Mouse (Mus musculus) lung, embryonic 16.5 days (tissue): ENCODE measurements around the gene Psmd11. TPM values are rescaled to one million over a fixed set of nuclear protein-coding genes. Genes with fewer than 3 reads are reported as not detected.
A peak's percentile ranks its signal among the peaks of the same experiment; 100 is the strongest.

Source experiments
- ATAC-seq: fragments of 200-750 bp; cut with Nextera tagmentation; 2 replicates; pipeline ENCODE4 v1.8.0; 2017; ENCODE audit warnings: low read depth, mild to moderate bottlenecking, moderate library complexity
- H3K27ac ChIP-seq: fragments of 300-500 bp; sonication (generic); 2 replicates; pipeline ENCODE4 v1.5.1; 2014; ENCODE audit warnings: mild to moderate bottlenecking, control low read depth, low read length
- H3K27me3 ChIP-seq: fragments of 300-500 bp; sonication (generic); 2 replicates; pipeline ENCODE4 v1.6.1; 2014; ENCODE audit warnings: low read depth, low read length, mixed read lengths; ENCODE audit not compliant: control insufficient read depth, insufficient read depth
- H3K36me3 ChIP-seq: fragments of 300-500 bp; sonication (generic); 2 replicates; pipeline ENCODE4 v1.6.1; 2014; ENCODE audit warnings: low read length; ENCODE audit not compliant: control insufficient read depth, insufficient read depth
- H3K4me1 ChIP-seq: fragments of 300-500 bp; sonication (generic); replicated peaks from 2 replicates; pipeline ENCODE4 v1.6.1; 2014; ENCODE audit warnings: low read length, mixed read lengths; ENCODE audit not compliant: control insufficient read depth, insufficient read depth
- H3K4me2 ChIP-seq: fragments of 300-500 bp; sonication (generic); 2 replicates; pipeline ENCODE4 v1.6.1; 2014; ENCODE audit warnings: low read depth, low read length, control low read depth
- H3K4me3 ChIP-seq: fragments of 300-500 bp; sonication (generic); 2 replicates; pipeline ENCODE4 v1.5.1; 2014; ENCODE audit warnings: mild to moderate bottlenecking, low read length, control low read depth
- H3K9ac ChIP-seq: fragments of 300-500 bp; sonication (generic); 2 replicates; pipeline ENCODE4 v1.6.1; 2014; ENCODE audit warnings: low read length, control low read depth
- H3K9me3 ChIP-seq: fragments of 300-500 bp; sonication (generic); 2 replicates; pipeline ENCODE4 v1.6.1; 2016; ENCODE audit warnings: low read length; ENCODE audit not compliant: control insufficient read depth
- WGBS: fragments of 180-500 bp; shearing (Covaris S2); extraction: QIAGEN DNeasy Blood & Tissue Kit; methylation state at CpG from one replicate; pipeline ENCODE4 v1.1.7; 2014; 5-methylcytosine and 5-hydroxymethylcytosine counted together
- polyA plus RNA-seq: library from polyadenylated mRNA; unstranded; fragments of >200 nt; fragmentation: Nextera tagmentation; extraction: Ambion mirVana; gene quantifications from 2 replicates; pipeline ENCODE4 v1.2.1, GENCODE M21; 2015

Psmd11 gene
- polyA plus RNA-seq, 1 experiment from 2014 or later: 300 TPM

DNA sequence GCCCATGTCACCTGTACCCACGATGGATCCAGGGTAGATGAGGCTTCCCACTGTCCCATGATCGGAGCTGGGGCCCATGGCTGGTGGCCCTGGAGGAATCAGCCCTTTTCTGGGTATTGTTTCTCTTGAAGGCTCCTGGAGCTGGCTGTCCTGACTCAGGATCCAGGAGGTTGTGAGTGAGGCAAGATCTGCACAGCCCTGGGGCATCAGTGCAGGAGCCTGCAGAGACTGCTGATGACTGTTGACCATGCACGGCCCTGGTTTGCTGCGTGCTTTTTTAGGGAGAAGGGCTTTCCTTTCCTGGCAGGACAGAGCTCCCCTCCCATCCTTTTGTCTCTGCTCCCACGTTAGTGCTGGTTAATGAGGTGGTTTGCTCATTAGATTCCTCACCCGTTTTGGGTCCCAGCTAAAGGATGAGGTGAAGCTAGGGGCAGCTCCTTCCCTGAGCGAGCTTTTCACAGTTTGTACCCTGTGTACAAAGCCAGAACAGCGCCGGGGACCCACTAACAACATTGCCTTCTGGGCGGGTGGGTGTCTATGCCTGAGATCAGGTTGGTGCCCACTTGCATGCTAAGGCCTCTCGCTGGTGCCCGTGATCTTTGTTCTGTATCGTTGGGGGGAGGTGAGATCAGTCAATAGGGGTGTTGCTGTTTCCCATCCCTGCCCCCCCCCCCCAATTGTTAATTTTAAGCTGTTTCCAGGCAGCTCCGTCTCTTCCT is 50.4 kb downstream of the Psmd11 start:
- Histone ChIP-seq H3K9ac (no peak overlapping the region), H3K27ac (no peak overlapping the region), H3K4me3 (no peak overlapping the region), H3K9me3 (no peaks in the 10 kb centered on the region), H3K4me1 (peaks cover 23% of the 10 kb centered on the region), H3K4me2 (peak overlapping the region; percentile 8; the same call in 1 of the 2 replicates), H3K27me3 (peaks cover 4% of the 10 kb centered on the region; the same call in 1 of the 2 replicates), H3K36me3 (no peaks in the 10 kb centered on the region)
- no peak for ATAC-seq
- WGBS: 80% methylated on average over 14 of the region's 14 CpGs

DNA sequence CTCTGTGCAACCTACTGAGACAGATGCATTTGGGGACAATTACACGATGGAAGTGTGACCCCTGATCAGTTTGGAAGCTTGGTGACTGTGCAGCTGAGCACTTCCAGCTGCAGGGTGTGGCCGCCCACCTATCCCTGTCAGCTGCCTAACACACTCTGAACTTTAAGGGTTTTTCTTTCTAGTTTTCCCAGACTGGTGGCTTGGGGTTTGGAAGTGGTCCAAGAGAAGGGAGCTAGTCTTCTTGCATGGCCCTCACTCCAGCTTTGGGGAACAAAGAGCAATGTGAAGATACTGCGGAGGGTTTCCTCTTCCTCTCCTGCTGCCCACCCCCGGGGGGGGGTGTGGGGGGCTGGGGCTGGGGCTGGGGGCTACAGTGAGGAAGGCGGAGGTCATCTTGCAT is 51.0 kb downstream of the Psmd11 start:
- WGBS: 49% methylated on average over 5 of the region's 5 CpGs
- Histone ChIP-seq H3K4me1 (peaks cover 23% of the 10 kb centered on the region), H3K36me3 (no peaks in the 10 kb centered on the region), H3K4me3 (no peak overlapping the region), H3K27me3 (peaks cover 4% of the 10 kb centered on the region; the same call in 1 of the 2 replicates), H3K9ac (no peak overlapping the region), H3K9me3 (no peaks in the 10 kb centered on the region), H3K27ac (no peak overlapping the region), H3K4me2 (no peak overlapping the region)
- ATAC-seq: no peak

DNA sequence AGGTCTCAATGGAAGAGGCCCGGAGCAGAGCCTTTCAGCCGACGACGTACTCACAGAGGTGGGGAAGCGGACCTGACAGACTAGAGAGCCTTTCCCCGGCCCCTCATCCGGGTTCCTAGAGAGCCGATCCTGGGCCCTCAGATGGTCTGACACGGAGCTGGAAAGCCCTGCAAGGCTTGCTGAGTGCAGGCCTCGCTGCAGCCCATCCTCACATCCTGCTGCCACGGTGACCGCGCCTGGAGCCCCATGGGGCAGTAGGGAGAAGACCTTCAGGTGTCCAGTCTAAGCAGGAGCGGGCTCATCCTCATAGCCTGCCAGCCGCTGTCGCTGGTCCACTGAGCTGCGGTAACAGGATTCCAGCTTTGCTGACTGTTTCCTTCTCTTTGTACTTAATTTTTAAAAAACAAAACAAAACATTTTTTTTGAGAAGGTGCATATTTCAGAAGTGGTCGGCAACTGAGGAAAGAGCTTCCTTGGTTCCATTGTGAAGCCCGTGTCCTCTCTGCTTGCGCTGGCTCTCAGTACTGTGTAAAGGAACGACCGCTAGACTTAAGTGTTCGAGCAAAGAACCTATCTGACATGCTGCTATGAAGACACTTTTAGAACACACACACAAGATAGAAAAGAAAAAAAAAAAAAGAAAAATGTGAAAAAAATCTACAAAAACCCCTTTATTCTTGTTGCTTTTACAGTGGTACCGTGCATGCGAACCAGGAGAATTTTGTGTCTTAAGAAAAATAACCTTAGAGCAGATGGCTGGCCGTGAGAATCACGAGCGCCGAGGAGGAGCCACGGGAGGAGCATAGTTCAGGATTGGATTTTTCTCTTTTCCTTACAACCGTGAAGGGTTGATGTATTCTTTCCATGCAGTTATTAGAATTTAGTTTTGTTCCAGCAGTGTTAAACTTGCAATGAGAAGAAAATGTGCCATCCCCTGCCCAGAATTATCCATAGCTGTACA is 51.8 kb downstream of the Psmd11 start:
- H3K4me1 ChIP-seq: peaks cover 23% of the 10 kb centered on the region
- peaks cover 4% of the 10 kb centered on the region; the same call in 1 of the 2 replicates for H3K27me3 ChIP-seq
- no peak overlapping the region for H3K4me3 ChIP-seq

DNA sequence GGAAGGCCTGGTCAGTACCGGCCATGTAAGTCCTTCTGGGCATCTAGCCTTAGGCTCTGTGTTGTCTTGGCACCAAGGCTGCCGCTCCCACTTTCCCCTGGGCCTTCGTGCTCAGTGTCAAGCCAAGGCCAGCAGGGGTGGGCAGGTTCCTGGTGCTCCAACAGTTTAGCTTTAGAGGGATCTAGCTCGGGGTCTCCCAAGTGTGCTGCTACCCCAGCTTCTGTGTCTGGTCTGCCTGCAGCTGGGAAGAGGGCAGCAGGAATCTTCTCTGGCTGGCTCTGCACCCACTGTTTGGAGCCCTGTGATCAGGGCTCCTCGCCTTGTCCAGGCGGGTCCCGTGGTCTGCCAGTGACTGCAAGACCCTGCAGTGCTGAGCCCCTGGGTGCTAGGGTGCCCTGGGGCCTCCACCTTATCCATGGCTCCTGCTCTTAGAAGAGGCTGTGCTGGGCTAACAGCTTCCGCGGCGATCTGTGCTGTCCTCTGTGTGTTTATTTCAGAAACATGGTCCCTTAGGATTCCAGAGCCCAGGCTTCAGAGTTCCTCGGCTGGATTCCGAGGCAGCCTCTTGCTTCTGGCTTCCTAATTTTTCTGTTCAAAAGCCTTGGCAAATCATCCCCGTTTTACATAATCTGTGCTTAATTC is 53.1 kb downstream of the Psmd11 start:
- H3K9ac ChIP-seq: peak overlapping the region; percentile 20; the same call in 1 of the 2 replicates
- H3K4me1 ChIP-seq: peaks cover 18% of the 10 kb centered on the region
- H3K27me3 ChIP-seq: peaks cover 4% of the 10 kb centered on the region; the same call in 1 of the 2 replicates
- ATAC-seq: no peak
- no peaks in the 10 kb centered on the region for H3K36me3 ChIP-seq
- 83% methylated on average over 13 of the region's 13 CpGs for WGBS
- no peak overlapping the region for H3K27ac ChIP-seq
- no peak overlapping the region for H3K4me3 ChIP-seq
- H3K4me2 ChIP-seq: no peak overlapping the region
- no peaks in the 10 kb centered on the region for H3K9me3 ChIP-seq

More for the DNA sequence above, 51.8 kb downstream of the Psmd11 start:
- H3K27ac ChIP-seq: no peak overlapping the region
- H3K9me3 ChIP-seq: no peaks in the 10 kb centered on the region
- H3K36me3 ChIP-seq: no peaks in the 10 kb centered on the region
- 76% methylated on average over 31 of the region's 31 CpGs for WGBS
- no peak overlapping the region for H3K4me2 ChIP-seq
- no peak for ATAC-seq
- no peak overlapping the region for H3K9ac ChIP-seq

DNA sequence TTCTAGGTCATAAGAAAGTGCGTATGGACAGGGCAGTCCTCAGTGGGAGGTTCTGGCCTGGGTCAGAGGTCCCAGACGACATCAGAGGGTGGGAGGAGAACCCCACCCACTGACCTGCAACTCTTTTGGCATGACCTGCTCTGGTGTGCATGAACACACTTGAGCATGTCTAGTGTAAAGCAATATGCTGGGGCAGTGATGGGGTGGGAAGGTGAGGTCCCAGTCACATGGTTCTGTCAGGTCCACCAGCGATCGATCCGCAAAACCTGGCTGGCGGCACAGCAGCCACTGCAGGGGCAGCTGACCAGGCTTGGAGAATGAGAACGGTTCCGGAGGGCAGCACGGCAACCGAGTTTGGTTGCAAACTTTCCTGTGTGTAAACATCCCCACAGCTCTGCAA is 53.9 kb downstream of the Psmd11 start:
- Histone ChIP-seq H3K4me3 (no peak overlapping the region), H3K4me2 (no peak overlapping the region), H3K4me1 (peaks cover 16% of the 10 kb centered on the region), H3K9me3 (no peaks in the 10 kb centered on the region), H3K27me3 (peaks cover 4% of the 10 kb centered on the region; the same call in 1 of the 2 replicates), H3K9ac (no peak overlapping the region), H3K36me3 (no peaks in the 10 kb centered on the region), H3K27ac (no peak overlapping the region)
- WGBS: 72% methylated on average over 10 of the region's 10 CpGs
- ATAC-seq: no peak

DNA sequence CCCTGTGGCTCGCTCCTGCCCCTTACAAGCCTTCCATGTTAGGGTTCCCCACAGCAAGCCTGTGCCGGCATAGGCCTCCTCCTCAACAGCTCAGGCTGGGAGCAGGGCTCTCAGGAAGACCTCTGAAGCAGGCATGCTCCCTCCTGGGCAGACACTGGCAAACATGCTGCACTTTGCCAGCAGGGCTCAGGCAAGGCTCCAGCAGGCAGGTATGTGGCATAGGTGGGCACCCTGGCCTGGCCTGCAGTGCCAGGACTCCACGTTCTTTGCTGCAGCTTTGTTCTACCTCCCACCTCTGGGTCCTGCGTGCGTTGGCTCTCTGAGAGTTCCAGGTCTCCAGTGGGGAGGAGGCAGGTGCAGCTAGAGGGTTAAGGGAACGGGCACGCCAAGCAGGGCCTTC is 54.5 kb downstream of the Psmd11 start:
- no peaks in the 10 kb centered on the region for H3K9me3 ChIP-seq
- 80% methylated on average over 7 of the region's 7 CpGs for WGBS

DNA sequence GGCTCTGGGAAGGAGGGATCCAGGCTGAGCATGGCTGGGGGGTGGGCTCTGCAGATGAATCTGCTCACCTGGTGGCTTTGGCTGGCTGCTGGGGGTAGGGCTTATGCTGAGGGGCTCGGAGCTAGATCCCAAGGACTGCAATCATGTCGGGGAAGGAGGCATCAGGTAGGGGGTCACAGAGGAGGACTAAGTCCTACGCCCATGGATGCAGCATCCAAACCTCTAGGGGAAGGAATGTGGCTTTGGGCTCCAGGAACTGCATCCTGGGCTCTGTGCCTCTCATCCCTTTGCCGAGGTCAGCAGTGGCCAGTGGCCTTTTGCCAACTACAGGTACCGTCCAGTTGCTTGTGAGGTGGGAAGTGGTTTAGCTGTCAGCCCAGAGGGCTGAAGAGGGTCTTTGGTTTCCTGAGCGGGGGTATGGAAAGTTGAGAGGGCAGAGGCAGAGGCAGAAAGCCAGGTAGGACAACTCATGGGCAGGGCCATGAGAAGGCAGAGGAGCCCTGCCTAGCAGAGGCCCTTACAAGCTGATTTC is 55.2 kb downstream of the Psmd11 start:
- Histone ChIP-seq H3K4me3 (no peak overlapping the region), H3K9me3 (no peaks in the 10 kb centered on the region), H3K36me3 (no peaks in the 10 kb centered on the region), H3K27me3 (no peaks in the 10 kb centered on the region), H3K4me2 (no peak overlapping the region), H3K27ac (no peak overlapping the region), H3K9ac (no peak overlapping the region), H3K4me1 (peaks cover 7% of the 10 kb centered on the region; the same call in 1 of the 2 replicates)
- ATAC-seq: no peak
- 69% methylated on average over 6 of the region's 6 CpGs for WGBS

More for the DNA sequence above, 54.5 kb downstream of the Psmd11 start:
- no peak for ATAC-seq
- Histone ChIP-seq H3K27me3 (peaks cover 3% of the 10 kb centered on the region; the same call in 1 of the 2 replicates), H3K4me1 (peaks cover 10% of the 10 kb centered on the region; the same call in 1 of the 2 replicates), H3K27ac (no peak overlapping the region), H3K36me3 (no peaks in the 10 kb centered on the region), H3K9ac (no peak overlapping the region), H3K4me2 (no peak overlapping the region), H3K4me3 (no peak overlapping the region)

DNA sequence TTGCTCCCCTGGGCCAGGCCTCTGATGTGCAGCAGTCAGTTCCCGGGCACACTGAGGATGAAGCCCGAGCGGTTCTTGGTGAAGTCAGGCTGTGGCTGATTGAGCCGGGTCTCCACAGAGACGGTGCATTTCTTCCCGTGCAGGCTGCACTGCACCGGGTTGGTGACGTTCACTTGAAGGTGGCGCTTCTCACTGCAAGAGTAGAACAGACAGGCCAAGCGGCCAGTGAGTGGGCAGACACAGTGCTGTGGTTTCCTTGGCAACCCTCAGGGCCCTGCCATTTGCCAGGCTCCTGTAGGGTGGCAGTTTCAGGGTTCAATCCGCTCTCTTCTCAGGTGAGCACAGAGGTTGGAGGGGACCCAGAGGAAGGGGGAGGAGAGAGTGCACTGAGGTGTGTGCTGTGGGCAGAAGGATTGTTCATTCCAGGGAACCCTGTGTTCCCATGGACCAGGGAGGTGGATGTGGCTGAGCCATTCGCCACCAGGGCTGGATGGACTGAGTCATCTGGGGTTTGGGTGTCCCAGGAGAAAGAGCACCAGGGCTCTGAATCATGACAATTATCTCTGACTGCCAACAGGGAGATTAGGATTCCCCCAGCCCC is 55.9 kb downstream of the Psmd11 start:
- H3K36me3 ChIP-seq: no peaks in the 10 kb centered on the region
- H3K27me3 ChIP-seq: no peaks in the 10 kb centered on the region
- H3K4me2 ChIP-seq: no peak overlapping the region
- peaks cover 12% of the 10 kb centered on the region for H3K4me1 ChIP-seq
- H3K27ac ChIP-seq: no peak overlapping the region
- H3K4me3 ChIP-seq: no peak overlapping the region
- 40% methylated on average over 12 of the region's 12 CpGs for WGBS
- no peaks in the 10 kb centered on the region for H3K9me3 ChIP-seq
- 0 out of 2 replicates have a peak, but pooled peaks have one; percentile 11 for ATAC-seq
- H3K9ac ChIP-seq: no peak overlapping the region
